Mouse (Mus musculus): ENCODE results near the gene Tpd52l2. TPM values are rescaled to one million over a fixed set of nuclear protein-coding genes. Genes with fewer than 3 reads are reported as not detected.

The Tpd52l2 gene
- polyA plus RNA-seq, 1 experiment, result 79.2 TPM

GRCm38 (mm10) chr2:181483120-181483519 lies 13.8 kb upstream of the Tpd52l2 start:
- Histone ChIP-seq H3ac (ENCODE audit: control insufficient read depth, insufficient read length, low read depth) (no peak overlapping the region), H3K4me3 (ENCODE audit: insufficient read depth, poor library complexity, severe bottlenecking) (no peak overlapping the region), H3K36me3 (ENCODE audit: control insufficient read depth, insufficient read depth) (no peaks in the 10 kb centered on the region), H3K27me3 (ENCODE audit: control insufficient read depth, insufficient read depth, insufficient read length) (peaks cover 9% of the 10 kb centered on the region), H3K79me3 (ENCODE audit: low read depth) (no peaks in the 10 kb centered on the region), H3K79me2 (ENCODE audit: control insufficient read depth, insufficient read depth) (no peaks in the 10 kb centered on the region)
- TF ChIP-seq CEBPB (IDR thresholded peaks at IDR 0.05; ENCODE audit: low read depth) (no peak), FOSL1 (IDR thresholded peaks at IDR 0.05; ENCODE audit: insufficient read depth, low read length, poor library complexity, severe bottlenecking) (no peak), MYOD1 (IDR thresholded peaks at IDR 0.05; ENCODE audit: control insufficient read depth, insufficient read length, low read depth) (no peak), MAX (IDR thresholded peaks at IDR 0.05) (no peak), USF1 (IDR thresholded peaks at IDR 0.05; ENCODE audit: low read depth) (no peak), CTCF (IDR thresholded peaks at IDR 0.05; ENCODE audit: control insufficient read depth, insufficient read depth, insufficient read length) (no peak)

GRCm38 (mm10) chr2:181483562-181484318 lies 13.2 kb upstream of the Tpd52l2 start:
- H3K4me3 ChIP-seq (ENCODE audit: insufficient read depth, poor library complexity, severe bottlenecking), result no peak overlapping the region
- H3K27me3 ChIP-seq (ENCODE audit: control insufficient read depth, insufficient read depth, insufficient read length), result peaks cover 9% of the 10 kb centered on the region
- H3K79me3 ChIP-seq (ENCODE audit: low read depth), result no peaks in the 10 kb centered on the region
- no peak overlapping the region for H3ac ChIP-seq (ENCODE audit: control insufficient read depth, insufficient read length, low read depth)
- H3K36me3 ChIP-seq (ENCODE audit: control insufficient read depth, insufficient read depth), result no peaks in the 10 kb centered on the region
- no peaks in the 10 kb centered on the region for H3K79me2 ChIP-seq (ENCODE audit: control insufficient read depth, insufficient read depth)
- TF ChIP-seq FOSL1 (IDR thresholded peaks at IDR 0.05; ENCODE audit: insufficient read depth, low read length, poor library complexity, severe bottlenecking), result no peak
- no peak for TF ChIP-seq CEBPB (IDR thresholded peaks at IDR 0.05; ENCODE audit: low read depth)
- TF ChIP-seq MAX (IDR thresholded peaks at IDR 0.05), result no peak
- no peak for TF ChIP-seq CTCF (IDR thresholded peaks at IDR 0.05; ENCODE audit: control insufficient read depth, insufficient read depth, insufficient read length)
- no peak for TF ChIP-seq MYOD1 (IDR thresholded peaks at IDR 0.05; ENCODE audit: control insufficient read depth, insufficient read length, low read depth)
- TF ChIP-seq USF1 (IDR thresholded peaks at IDR 0.05; ENCODE audit: low read depth), result no peak
- TF ChIP-seq MYOG (IDR thresholded peaks at IDR 0.05; ENCODE audit: control insufficient read depth, extremely low read depth, insufficient read length), result no peak

- TF ChIP-seq MYOD1 (IDR thresholded peaks at IDR 0.05; ENCODE audit: control insufficient read depth, insufficient read length, low read depth) (no peak), MAX (IDR thresholded peaks at IDR 0.05) (no peak), FOSL1 (IDR thresholded peaks at IDR 0.05; ENCODE audit: insufficient read depth, low read length, poor library complexity, severe bottlenecking) (no peak), USF1 (IDR thresholded peaks at IDR 0.05; ENCODE audit: low read depth) (no peak), MYOG (IDR thresholded peaks at IDR 0.05; ENCODE audit: control insufficient read depth, extremely low read depth, insufficient read length) (no peak), CTCF (IDR thresholded peaks at IDR 0.05; ENCODE audit: control insufficient read depth, insufficient read depth, insufficient read length) (no peak), CEBPB (IDR thresholded peaks at IDR 0.05; ENCODE audit: low read depth) (no peak)
- Histone ChIP-seq H3K79me2 (ENCODE audit: control insufficient read depth, insufficient read depth) (no peaks in the 10 kb centered on the region), H3K4me3 (ENCODE audit: insufficient read depth, poor library complexity, severe bottlenecking) (no peak overlapping the region), H3ac (ENCODE audit: control insufficient read depth, insufficient read length, low read depth) (no peak overlapping the region), H3K27me3 (ENCODE audit: control insufficient read depth, insufficient read depth, insufficient read length) (peaks cover 9% of the 10 kb centered on the region), H3K36me3 (ENCODE audit: control insufficient read depth, insufficient read depth) (no peaks in the 10 kb centered on the region), H3K79me3 (ENCODE audit: low read depth) (no peaks in the 10 kb centered on the region)
Measured at GRCm38 (mm10) chr2:181484456-181485233, 12.3 kb upstream of the Tpd52l2 start.

- TF ChIP-seq MYOD1 (IDR thresholded peaks at IDR 0.05; ENCODE audit: control insufficient read depth, insufficient read length, low read depth), result no peak
- no peak for TF ChIP-seq MAX (IDR thresholded peaks at IDR 0.05)
- no peak for TF ChIP-seq FOSL1 (IDR thresholded peaks at IDR 0.05; ENCODE audit: insufficient read depth, low read length, poor library complexity, severe bottlenecking)
- no peak for TF ChIP-seq MYOG (IDR thresholded peaks at IDR 0.05; ENCODE audit: control insufficient read depth, extremely low read depth, insufficient read length)
- TF ChIP-seq CEBPB (IDR thresholded peaks at IDR 0.05; ENCODE audit: low read depth), result no peak
- no peak for TF ChIP-seq CTCF (IDR thresholded peaks at IDR 0.05; ENCODE audit: control insufficient read depth, insufficient read depth, insufficient read length)
- no peak for TF ChIP-seq USF1 (IDR thresholded peaks at IDR 0.05; ENCODE audit: low read depth)
Measured at GRCm38 (mm10) chr2:181485741-181486140, 11.2 kb upstream of the Tpd52l2 start.

GRCm38 (mm10) chr2:181487338-181488277 lies 9.3 kb upstream of the Tpd52l2 start:
- Histone ChIP-seq H3K4me3 (ENCODE audit: insufficient read depth, poor library complexity, severe bottlenecking) (no peak overlapping the region), H3K27me3 (ENCODE audit: control insufficient read depth, insufficient read depth, insufficient read length) (peaks cover 12% of the 10 kb centered on the region), H3K36me3 (ENCODE audit: control insufficient read depth, insufficient read depth) (no peaks in the 10 kb centered on the region), H3ac (ENCODE audit: control insufficient read depth, insufficient read length, low read depth) (no peak overlapping the region), H3K79me3 (ENCODE audit: low read depth) (no peaks in the 10 kb centered on the region), H3K79me2 (ENCODE audit: control insufficient read depth, insufficient read depth) (no peaks in the 10 kb centered on the region)
- no peak for TF ChIP-seq MAX (IDR thresholded peaks at IDR 0.05)
- no peak for TF ChIP-seq MYOD1 (IDR thresholded peaks at IDR 0.05; ENCODE audit: control insufficient read depth, insufficient read length, low read depth)
- no peak for TF ChIP-seq USF1 (IDR thresholded peaks at IDR 0.05; ENCODE audit: low read depth)
- no peak for TF ChIP-seq MYOG (IDR thresholded peaks at IDR 0.05; ENCODE audit: control insufficient read depth, extremely low read depth, insufficient read length)

More at GRCm38 (mm10) chr2:181485741-181486140, 11.2 kb upstream of the Tpd52l2 start:
- H3K4me3 ChIP-seq (ENCODE audit: insufficient read depth, poor library complexity, severe bottlenecking), result no peak overlapping the region
- H3K79me2 ChIP-seq (ENCODE audit: control insufficient read depth, insufficient read depth), result no peaks in the 10 kb centered on the region
- H3K36me3 ChIP-seq (ENCODE audit: control insufficient read depth, insufficient read depth), result no peaks in the 10 kb centered on the region
- H3ac ChIP-seq (ENCODE audit: control insufficient read depth, insufficient read length, low read depth), result no peak overlapping the region
- H3K79me3 ChIP-seq (ENCODE audit: low read depth), result no peaks in the 10 kb centered on the region
- H3K27me3 ChIP-seq (ENCODE audit: control insufficient read depth, insufficient read depth, insufficient read length), result peaks cover 9% of the 10 kb centered on the region
